Mouse (Mus musculus) MEL (cell line): ENCODE results near the gene Siae. TPM values are rescaled to one million over a fixed set of nuclear protein-coding genes. Genes with fewer than 3 reads are reported as not detected.

Experiments
- DNase-seq: peaks from one replicate; pipeline ENCODE4 v3.0.0; 2011; ENCODE audit warnings: low read depth, low spot score
- H3K27ac ChIP-seq: 2 replicates; pipeline ENCODE4 v1.5.1; 2012; ENCODE audit warnings: low read depth, mild to moderate bottlenecking, control low read depth, low read length, moderate library complexity; ENCODE audit not compliant: control insufficient read depth
- H3K27me3 ChIP-seq, 2 experiments: fragments of 150-350 bp in 1 of 2; sonication (generic) in 1 of 2; 2 replicates each; pipeline ENCODE4 v1.6.1; 2012; ENCODE audit warnings: low read length in 2 of 2, mild to moderate bottlenecking in 2 of 2, improper control_type of control experiment in 1 of 2, moderate library complexity in 1 of 2; ENCODE audit not compliant: insufficient read depth in 2 of 2, control insufficient read depth in 1 of 2
- H3K36me3 ChIP-seq, 2 experiments: 2 replicates each; pipeline ENCODE4 v1.6.1; 2012 to 2014; ENCODE audit warnings: low read length in 2 of 2, improper control_type of control experiment in 1 of 2, inconsistent platforms in 1 of 2, mild to moderate bottlenecking in 1 of 2; ENCODE audit not compliant: insufficient read depth in 2 of 2, control insufficient read depth in 1 of 2
- H3K4me1 ChIP-seq, 2 experiments: fragments of 150-350 bp in 1 of 2; sonication (generic) in 1 of 2; 2 replicates each; pipeline ENCODE4 v1.6.1; 2012; ENCODE audit warnings: low read length in 2 of 2, improper control_type of control experiment in 1 of 2, mild to moderate bottlenecking in 1 of 2; ENCODE audit not compliant: insufficient read depth in 2 of 2, control insufficient read depth in 1 of 2
- H3K4me3 ChIP-seq, 2 experiments: fragments of 150-350 bp in 1 of 2; sonication (generic) in 1 of 2; 2 replicates each; pipeline ENCODE4 v1.5.1; 2012; ENCODE audit warnings: low read depth in 2 of 2, low read length in 2 of 2, mild to moderate bottlenecking in 2 of 2, moderate library complexity in 2 of 2, control low read depth in 1 of 2, improper control_type of control experiment in 1 of 2; ENCODE audit not compliant: control insufficient read depth in 1 of 2, insufficient read depth in 1 of 2
- H3K79me2 ChIP-seq: 2 replicates; pipeline ENCODE4 v1.6.1; 2012; ENCODE audit warnings: mild to moderate bottlenecking, low read length, moderate library complexity; ENCODE audit not compliant: control insufficient read depth, poor library complexity, insufficient read depth
- H3K9ac ChIP-seq: 2 replicates; pipeline ENCODE4 v1.6.1; 2012; ENCODE audit warnings: low read depth, mild to moderate bottlenecking, control low read depth, low read length, moderate library complexity; ENCODE audit not compliant: control insufficient read depth, poor library complexity, severe bottlenecking
- H3K9me3 ChIP-seq: fragments of 150-350 bp; sonication (generic); replicated peaks from 2 replicates; pipeline ENCODE4 v1.6.1; 2012; ENCODE audit warnings: mild to moderate bottlenecking, low read length, improper control_type of control experiment, moderate library complexity; ENCODE audit not compliant: insufficient read depth
- BHLHE40 ChIP-seq: IDR thresholded peaks from 2 replicates; pipeline ENCODE4 v1.6.1; 2012; ENCODE audit warnings: low read depth, mild to moderate bottlenecking, inconsistent platforms, low read length, improper control_type of control experiment, borderline replicate concordance
- CHD1 ChIP-seq: IDR thresholded peaks from 2 replicates; pipeline ENCODE4 v1.6.1; 2012; ENCODE audit warnings: low read depth, mild to moderate bottlenecking, inconsistent platforms, low read length, improper control_type of control experiment
- CHD2 ChIP-seq: IDR thresholded peaks from 2 replicates; pipeline ENCODE4 v1.6.1; 2011; ENCODE audit warnings: low read length, improper control_type of control experiment
- E2F4 ChIP-seq: IDR thresholded peaks from 2 replicates; pipeline ENCODE4 v1.6.1; 2011; ENCODE audit warnings: low read depth, low read length, improper control_type of control experiment, borderline replicate concordance
- ETS1 ChIP-seq: IDR thresholded peaks from 2 replicates; pipeline ENCODE4 v1.6.1; 2012; ENCODE audit warnings: low read depth, mild to moderate bottlenecking, inconsistent platforms, low read length, improper control_type of control experiment, moderate library complexity
- HCFC1 ChIP-seq: IDR thresholded peaks from 2 replicates; pipeline ENCODE4 v1.6.1; 2012; ENCODE audit warnings: low read depth, mild to moderate bottlenecking, inconsistent platforms, low read length, improper control_type of control experiment, moderate library complexity
- JUND ChIP-seq: IDR thresholded peaks from 2 replicates; pipeline ENCODE4 v1.6.1; 2011; ENCODE audit warnings: low read depth, mild to moderate bottlenecking, improper control_type of control experiment, low read length
- MAX ChIP-seq: IDR thresholded peaks from 2 replicates; pipeline ENCODE4 v1.6.1; 2011; ENCODE audit warnings: low read length, improper control_type of control experiment
- MAZ ChIP-seq: IDR thresholded peaks from 2 replicates; pipeline ENCODE4 v1.6.1; 2012; ENCODE audit warnings: low read depth, mild to moderate bottlenecking, inconsistent platforms, low read length, improper control_type of control experiment
- MEF2A ChIP-seq: IDR thresholded peaks from 2 replicates; pipeline ENCODE4 v1.6.1; 2014; ENCODE audit warnings: low read depth, mild to moderate bottlenecking, inconsistent platforms, low read length, improper control_type of control experiment; ENCODE audit not compliant: poor library complexity, insufficient replicate concordance, severe bottlenecking; ENCODE audit errors: extremely low read depth
- MYB ChIP-seq: IDR thresholded peaks from 2 replicates; pipeline ENCODE4 v1.6.1; 2011; ENCODE audit warnings: mild to moderate bottlenecking, low read depth, low read length, improper control_type of control experiment
- MYC ChIP-seq: IDR thresholded peaks from 2 replicates; pipeline ENCODE4 v1.6.1; 2011; ENCODE audit warnings: low read depth, mild to moderate bottlenecking, low read length, improper control_type of control experiment, moderate library complexity
- NELFE ChIP-seq: IDR thresholded peaks from 2 replicates; pipeline ENCODE4 v1.6.1; 2011; ENCODE audit warnings: low read depth, low read length, improper control_type of control experiment
- POLR2AphosphoS2 ChIP-seq: IDR thresholded peaks from 2 replicates; pipeline ENCODE4 v1.6.1; 2011; ENCODE audit warnings: low read length, improper control_type of control experiment
- RAD21 ChIP-seq: IDR thresholded peaks from 2 replicates; pipeline ENCODE4 v1.6.1; 2011; ENCODE audit warnings: mild to moderate bottlenecking, low read depth, low read length, improper control_type of control experiment
- RCOR1 ChIP-seq: IDR thresholded peaks from 2 replicates; pipeline ENCODE4 v1.6.1; 2012; ENCODE audit warnings: low read depth, mild to moderate bottlenecking, inconsistent platforms, low read length, improper control_type of control experiment
- SIN3A ChIP-seq: IDR thresholded peaks from 2 replicates; pipeline ENCODE4 v1.6.1; 2012; ENCODE audit warnings: low read length, improper control_type of control experiment, inconsistent platforms
- TBP ChIP-seq: IDR thresholded peaks from 2 replicates; pipeline ENCODE4 v1.8.0; 2011; ENCODE audit warnings: low read depth, low read length, improper control_type of control experiment
- USF1 ChIP-seq: IDR thresholded peaks from 2 replicates; pipeline ENCODE4 v1.6.1; 2014; ENCODE audit warnings: low read depth, mild to moderate bottlenecking, inconsistent platforms, low read length, improper control_type of control experiment, moderate library complexity
- USF2 ChIP-seq, 2 experiments: IDR thresholded peaks; 2 replicates each; pipeline ENCODE4 v1.6.1; 2011 to 2012; ENCODE audit warnings: improper control_type of control experiment in 2 of 2, low read length in 2 of 2, borderline replicate concordance in 1 of 2, inconsistent platforms in 1 of 2, low read depth in 1 of 2, mild to moderate bottlenecking in 1 of 2; ENCODE audit not compliant: insufficient read depth in 1 of 2
- polyA plus RNA-seq, 2 experiments: library from polyadenylated mRNA; stranded (reverse) in 1 of 2; unstranded in 1 of 2; fragments of >175 nt in 1 of 2; fragments of >200 nt in 1 of 2; gene quantifications; 2 replicates each; pipeline versions ENCODE4 v1.2.1 to v1.2.4; 2012; ENCODE audit warnings: low replicate concordance in 2 of 2, low read depth in 1 of 2; ENCODE audit not compliant: insufficient read length in 2 of 2, insufficient read depth in 1 of 2, missing spikeins in 1 of 2
- total RNA-seq: library from RNA; depleted of rRNA; stranded (reverse); fragments of 300-350 nt; gene quantifications from 2 replicates; pipeline ENCODE4 v1.2.3, GENCODE M21; 2012

Siae gene
- total and polyA plus RNA-seq, 3 experiments: 4.9 to 9.2 TPM; not detected in 1

DNA sequence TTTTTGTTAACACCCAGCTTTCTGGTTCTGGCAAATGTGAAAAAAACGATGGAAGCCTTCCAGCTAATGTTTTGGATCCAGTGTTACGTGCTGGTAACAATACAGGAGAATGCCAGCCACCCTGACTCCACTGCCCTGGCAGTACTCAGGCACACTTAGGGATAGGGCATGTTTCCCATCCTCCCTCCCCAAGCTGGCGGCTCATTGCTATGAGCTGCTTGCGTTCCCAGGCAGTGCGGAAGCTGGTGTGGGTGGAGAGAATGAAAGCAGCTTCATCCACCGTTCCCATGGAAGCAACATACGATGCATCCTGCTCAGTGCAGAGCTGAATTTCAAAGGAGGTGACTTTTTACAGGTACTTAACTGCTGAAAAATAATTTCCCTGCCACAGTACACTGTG lies 70.1 kb downstream of the Siae start:
- Histone ChIP-seq H3K9me3 (no peaks in the 10 kb centered on the region), H3K9ac (no peak overlapping the region), H3K36me3 (peaks cover 0 to 4% of the 10 kb centered on the region in 2 experiments; a peak in 2 of 4 replicates), H3K27me3 (no peaks in the 10 kb centered on the region), H3K4me3 (no peak overlapping the region), H3K4me1 (no peaks in the 10 kb centered on the region; a peak in 1 of 4 replicates), H3K27ac (no peak overlapping the region), H3K79me2 (no peaks in the 10 kb centered on the region)
- no peak for TF ChIP-seq USF1
- no peak for TF ChIP-seq USF2 (IDR thresholded peaks at IDR 0.05; ENCODE audit: borderline replicate concordance in 1 of 2, insufficient read depth in 1 of 2, low read depth in 1 of 2, low read length in 2 of 2)
- TF ChIP-seq TBP: no peak
- no peak for TF ChIP-seq MEF2A
- no peak for TF ChIP-seq MYB
- no peak for TF ChIP-seq BHLHE40
- no peak for TF ChIP-seq E2F4
- TF ChIP-seq CHD2: no peak
- no peak for TF ChIP-seq JUND
- no peak for TF ChIP-seq HCFC1
- TF ChIP-seq SIN3A: no peak
- no peak for TF ChIP-seq MYC
- TF ChIP-seq ETS1: no peak
- DNase-seq: no peak

DNA sequence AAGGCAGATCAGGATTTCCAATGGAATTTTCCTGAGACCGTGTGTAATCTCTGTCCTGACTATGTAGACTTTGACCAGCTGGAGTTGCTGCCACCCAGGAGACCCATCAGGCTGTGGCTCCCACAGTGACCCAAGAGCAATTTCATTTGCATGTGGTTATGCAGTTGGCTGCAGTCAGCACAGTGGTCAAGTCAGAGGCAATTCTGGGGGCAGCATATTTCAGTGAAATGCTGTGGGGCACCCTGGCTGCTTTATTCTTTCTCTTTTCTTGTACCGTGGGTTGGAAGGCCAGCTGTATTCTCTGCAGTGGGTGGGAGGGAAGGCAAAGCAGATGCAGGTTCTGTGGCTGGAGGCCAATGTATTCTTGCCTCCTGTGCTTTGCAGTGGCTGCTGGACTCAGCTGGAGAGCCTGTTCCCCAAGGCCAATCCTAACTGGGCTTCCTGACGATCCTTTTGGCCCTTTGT lies 70.6 kb downstream of the Siae start:
- Histone ChIP-seq H3K79me2 (no peaks in the 10 kb centered on the region), H3K36me3 (peaks cover 0 to 4% of the 10 kb centered on the region in 2 experiments; a peak in 2 of 4 replicates), H3K4me3 (no peak overlapping the region), H3K27me3 (no peaks in the 10 kb centered on the region), H3K9me3 (no peaks in the 10 kb centered on the region), H3K27ac (no peak overlapping the region), H3K4me1 (no peaks in the 10 kb centered on the region; a peak in 1 of 4 replicates), H3K9ac (no peak overlapping the region)
- no peak for DNase-seq
- TF ChIP-seq HCFC1 (no peak), MAX (no peak), MYB (no peak), JUND (no peak)

DNA sequence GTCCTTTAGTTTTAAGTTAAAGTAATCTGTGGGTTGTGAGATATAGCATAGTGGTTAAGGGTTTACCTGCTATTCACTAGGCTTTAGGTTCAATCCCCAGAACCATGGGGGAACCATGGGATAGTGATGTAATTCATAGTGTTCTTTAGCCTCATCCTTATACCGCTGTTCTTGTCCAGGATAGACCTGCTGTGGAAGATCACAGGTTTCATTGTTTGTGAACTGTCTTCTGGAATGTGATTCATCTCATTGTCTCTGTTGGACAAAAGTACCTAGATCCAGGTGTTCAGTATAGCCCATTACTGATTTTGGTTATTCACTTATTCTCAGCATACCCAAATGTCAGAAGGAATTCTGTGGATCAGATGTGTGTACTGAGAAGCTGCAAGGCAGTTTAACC lies 71.8 kb downstream of the Siae start:
- Histone ChIP-seq H3K79me2 (no peaks in the 10 kb centered on the region), H3K9me3 (no peaks in the 10 kb centered on the region), H3K9ac (no peak overlapping the region), H3K4me1 (no peaks in the 10 kb centered on the region; a peak in 1 of 4 replicates), H3K36me3 (peaks cover 0 to 4% of the 10 kb centered on the region in 2 experiments; a peak in 2 of 4 replicates), H3K4me3 (no peak overlapping the region), H3K27ac (no peak overlapping the region), H3K27me3 (no peaks in the 10 kb centered on the region)
- DNase-seq: no peak
- TF ChIP-seq NELFE (no peak), MYB (no peak), POLR2AphosphoS2 (no peak), CHD1 (no peak), RCOR1 (no peak), MAZ (no peak), RAD21 (no peak), USF2 (IDR thresholded peaks at IDR 0.05; ENCODE audit: borderline replicate concordance in 1 of 2, insufficient read depth in 1 of 2, low read depth in 1 of 2, low read length in 2 of 2) (no peak), CHD2 (no peak)
